8 mouse cellular contexts compared by ENCODE assay signal in genomic region chr5:100719235-100720088, GRCm38 (mm10). TPM values are rescaled to one million over a fixed set of nuclear protein-coding genes. Genes with fewer than 3 reads are reported as not detected.
A peak's percentile ranks its signal among the peaks of the same experiment; 100 is the strongest.
DNase-seq lines count a peak whose midpoint lies in the region; ATAC-seq and TF ChIP-seq lines count a peak whose summit lies in the region.

Gene Hpse, minus strand, starts transcription at chr5:100719716.

- no peak within 1 kb of the TSS for H3K27ac ChIP-seq in neural tube, embryonic 12.5 days

- no peak for TF ChIP-seq CTCF in lung, adult 2 months (IDR thresholded peaks at IDR 0.05; ENCODE audit: insufficient read depth, low read length)

- H3K36me3 ChIP-seq in neural tube, embryonic 12.5 days: no peaks in the 10 kb centered on the region

- peaks cover 4% of the 10 kb centered on the region; the same call in 1 of the 2 replicates for H3K4me1 ChIP-seq in lung, adult 2 months (ENCODE audit: control insufficient read depth, insufficient read depth, low read length)
- H3K4me1 ChIP-seq in neural tube, embryonic 12.5 days: peaks cover 11% of the 10 kb centered on the region; the same call in 1 of the 2 replicates

- peak within 1 kb of the TSS; percentile 98 for H3K4me2 ChIP-seq in neural tube, embryonic 12.5 days (replicated peaks)

- DNase-seq in ovary, postnatal 10 days (ENCODE audit: low spot score): peak; percentile 10
- no peak for DNase-seq in ovary, adult 18-20 months (ENCODE audit: low spot score)
- peak; percentile 22 for DNase-seq in embryo, embryonic 11.5 days (ENCODE audit: low read depth, low spot score)
- DNase-seq in heart, adult 8-10 months (ENCODE audit: low spot score): peak; percentile 32
- peak; percentile 6 for DNase-seq in kidney, adult 11 months
- peak; percentile 56 for DNase-seq in lung, adult 2 months
- peak; percentile 72 for DNase-seq in thymus, postnatal 4 days

- 1% methylated on average over 43 of the region's 56 CpGs for WGBS in lung, adult 2 months
- WGBS in neural tube, embryonic 12.5 days: under 1% methylated on average over 56 of the region's 56 CpGs

- peak; percentile 58 for ATAC-seq in neural tube, embryonic 12.5 days (ENCODE audit: low FRiP score, low read depth)

- no peak for TF ChIP-seq POLR2A in lung, adult 2 months (IDR thresholded peaks at IDR 0.05; ENCODE audit: borderline replicate concordance, extremely low read depth, low read depth, low read length)

- peaks cover 29% of the 10 kb centered on the region for H3K27me3 ChIP-seq in neural tube, embryonic 12.5 days (replicated peaks)

- H3K9me3 ChIP-seq in neural tube, embryonic 12.5 days: no peaks in the 10 kb centered on the region

- H3K4me3 ChIP-seq in lung, adult 2 months (replicated peaks; ENCODE audit: extremely low read depth, low read depth, low read length): peak within 1 kb of the TSS; percentile 3
- peak within 1 kb of the TSS; percentile 46 for H3K4me3 ChIP-seq in neural tube, embryonic 12.5 days

- peak within 1 kb of the TSS; percentile 61 for H3K9ac ChIP-seq in neural tube, embryonic 12.5 days

RNA-seq across cellular contexts. Expression of gene Hpse, which starts in this region (rescaled TPM):
- 1 to 10 TPM in 3 of 4 experiments, under 1 TPM in 1; 0.98 to 2.6 (median 1.1) TPM for total RNA-seq in heart, adult 8-10 months (2022)
- 4.0 and 5.9 TPM in 2 replicates for polyA plus RNA-seq in lung, adult 2 months (2012; rRNA removed)
- 0.95 and 1.7 TPM in 2 replicates for polyA plus RNA-seq in neural tube, embryonic 12.5 days (2016; fragmentation: Nextera tagmentation; extraction: Ambion mirVana)
